Mouse (Mus musculus) midbrain, embryonic 15.5 days (tissue): Measurements from ENCODE around the gene Ccdc163. TPM values are rescaled to one million over a fixed set of nuclear protein-coding genes. Genes with fewer than 3 reads are reported as not detected.

ENCODE experiments used
- ATAC-seq: fragments of 200-750 bp; cut with Nextera tagmentation; replicated peaks from 2 replicates; pipeline ENCODE4 v1.8.0; 2017; ENCODE audit warnings: moderate TSS enrichment
- H3K27ac ChIP-seq: fragments of 300-500 bp; sonication (generic); 2 replicates; pipeline ENCODE4 v1.5.1; 2015; ENCODE audit warnings: mild to moderate bottlenecking, inconsistent platforms
- H3K27me3 ChIP-seq: fragments of 300-500 bp; sonication (generic); replicated peaks from 2 replicates; pipeline ENCODE4 v1.6.1; 2015; ENCODE audit warnings: inconsistent platforms
- H3K36me3 ChIP-seq: fragments of 300-500 bp; sonication (generic); replicated peaks from 2 replicates; pipeline ENCODE4 v1.6.1; 2015; ENCODE audit warnings: inconsistent platforms
- H3K4me1 ChIP-seq: fragments of 300-500 bp; sonication (generic); 2 replicates; pipeline ENCODE4 v1.6.1; 2015; ENCODE audit warnings: inconsistent platforms
- H3K4me2 ChIP-seq: fragments of 300-500 bp; sonication (generic); 2 replicates; pipeline ENCODE4 v1.6.1; 2015; ENCODE audit warnings: inconsistent platforms, mild to moderate bottlenecking, moderate library complexity
- H3K4me3 ChIP-seq: fragments of 300-500 bp; sonication (generic); 2 replicates; pipeline ENCODE4 v1.5.1; 2015; ENCODE audit warnings: mild to moderate bottlenecking, inconsistent platforms
- H3K9ac ChIP-seq: fragments of 300-500 bp; sonication (generic); 2 replicates; pipeline ENCODE4 v1.6.1; 2015; ENCODE audit warnings: mild to moderate bottlenecking, inconsistent platforms
- H3K9me3 ChIP-seq: fragments of 300-500 bp; sonication (generic); 2 replicates; pipeline ENCODE4 v1.6.1; 2016; ENCODE audit warnings: inconsistent platforms
- WGBS: fragments of 180-500 bp; shearing (Covaris S2); methylation state at CpG from one replicate; pipeline ENCODE4 v1.1.7; 2015; ENCODE audit warnings: mixed read lengths; 5-methylcytosine and 5-hydroxymethylcytosine counted together
- polyA plus RNA-seq: library from polyadenylated mRNA; unstranded; fragments of >200 nt; fragmentation: Nextera tagmentation; extraction: Ambion mirVana; gene quantifications from 2 replicates; pipeline ENCODE4 v1.2.1, GENCODE M21; 2015

The Ccdc163 gene
- polyA plus RNA-seq, 1 experiment from 2014 or later: 11.5 TPM

- no peaks in the 10 kb centered on the region for H3K9me3 ChIP-seq
- 42% methylated on average over 7 of the region's 7 CpGs for WGBS
- no peak overlapping the region for H3K27ac ChIP-seq
- H3K27me3 ChIP-seq: no peaks in the 10 kb centered on the region
- no peak overlapping the region for H3K9ac ChIP-seq
- H3K36me3 ChIP-seq: no peaks in the 10 kb centered on the region
- H3K4me2 ChIP-seq: no peak overlapping the region
- 0 out of 2 replicates have a peak, but pooled peaks cover 3% of the 10 kb centered on the region for H3K4me1 ChIP-seq
- H3K4me3 ChIP-seq: no peak overlapping the region
- ATAC-seq: no peak
Observed at GRCm38 (mm10) chr4:116787985-116788760, 79.9 kb downstream of the Ccdc163 start.

- H3K27ac ChIP-seq: no peak overlapping the region
- H3K4me2 ChIP-seq: no peak overlapping the region
- WGBS: 5% methylated on average over 3 of the region's 3 CpGs
- no peaks in the 10 kb centered on the region for H3K27me3 ChIP-seq
- H3K4me1 ChIP-seq: 0 out of 2 replicates have a peak, but pooled peaks cover 3% of the 10 kb centered on the region
- no peaks in the 10 kb centered on the region for H3K36me3 ChIP-seq
- no peaks in the 10 kb centered on the region for H3K9me3 ChIP-seq
- H3K9ac ChIP-seq: no peak overlapping the region
- H3K4me3 ChIP-seq: no peak overlapping the region
- ATAC-seq: peak; percentile 72
Observed at GRCm38 (mm10) chr4:116788956-116789355, 80.6 kb downstream of the Ccdc163 start.

- Histone ChIP-seq H3K36me3 (no peaks in the 10 kb centered on the region), H3K4me2 (no peak overlapping the region), H3K27ac (no peak overlapping the region), H3K27me3 (no peaks in the 10 kb centered on the region), H3K9me3 (no peaks in the 10 kb centered on the region), H3K4me1 (0 out of 2 replicates have a peak, but pooled peaks cover 3% of the 10 kb centered on the region), H3K4me3 (no peak overlapping the region), H3K9ac (no peak overlapping the region)
- 89% methylated on average over 8 of the region's 8 CpGs for WGBS
- no peak for ATAC-seq
Observed at GRCm38 (mm10) chr4:116792453-116792852, 84.1 kb downstream of the Ccdc163 start.

- Histone ChIP-seq H3K4me1 (no peaks in the 10 kb centered on the region), H3K36me3 (no peaks in the 10 kb centered on the region), H3K27me3 (no peaks in the 10 kb centered on the region), H3K27ac (no peak overlapping the region), H3K4me3 (no peak overlapping the region), H3K4me2 (no peak overlapping the region), H3K9me3 (no peaks in the 10 kb centered on the region), H3K9ac (no peak overlapping the region)
- no peak for ATAC-seq
- 79% methylated on average over 2 of the region's 2 CpGs for WGBS
Observed at GRCm38 (mm10) chr4:116794273-116794672, 86.0 kb downstream of the Ccdc163 start.

GRCm38 (mm10) chr4:116796442-116797110, 88.3 kb downstream of the Ccdc163 start:
- H3K9ac ChIP-seq: no peak overlapping the region
- H3K27me3 ChIP-seq: no peaks in the 10 kb centered on the region
- H3K9me3 ChIP-seq: no peaks in the 10 kb centered on the region
- H3K27ac ChIP-seq: no peak overlapping the region
- 91% methylated on average over 1 of the region's 1 CpGs for WGBS
- no peaks in the 10 kb centered on the region for H3K4me1 ChIP-seq
- H3K4me2 ChIP-seq: no peak overlapping the region
- H3K36me3 ChIP-seq: no peaks in the 10 kb centered on the region
- no peak for ATAC-seq
- H3K4me3 ChIP-seq: no peak overlapping the region

GRCm38 (mm10) chr4:116799901-116800300, 91.6 kb downstream of the Ccdc163 start:
- ATAC-seq: no peak
- Histone ChIP-seq H3K36me3 (peaks cover 19% of the 10 kb centered on the region; the same call in 1 of the 2 replicates), H3K27ac (no peak overlapping the region), H3K4me2 (no peak overlapping the region), H3K4me1 (no peaks in the 10 kb centered on the region), H3K4me3 (no peak overlapping the region), H3K9ac (no peak overlapping the region), H3K27me3 (no peaks in the 10 kb centered on the region), H3K9me3 (no peaks in the 10 kb centered on the region)
- WGBS: 39% methylated on average over 5 of the region's 5 CpGs

Other genes with a start within 250 kb of the Ccdc163 start
- 54.5 and 59.1 TPM in 2 replicates for gene Mast2, start 244.3 kb upstream of the Ccdc163 start, polyA plus RNA-seq
- 13.3 and 13.6 TPM in 2 replicates for gene Ipp, start 201.0 kb upstream of the Ccdc163 start, polyA plus RNA-seq
- 17.6 and 21.2 TPM in 2 replicates for gene Tmem69, start 152.6 kb upstream of the Ccdc163 start, polyA plus RNA-seq
- 16.4 and 16.5 TPM in 2 replicates for gene Gpbp1l1, start 150.9 kb upstream of the Ccdc163 start, polyA plus RNA-seq
- gene Ccdc17, start 111.9 kb upstream of the Ccdc163 start, polyA plus RNA-seq: 4.3 and 6.7 TPM in 2 replicates
- gene Nasp, start 80.6 kb upstream of the Ccdc163 start, polyA plus RNA-seq: 89.8 and 95.2 TPM in 2 replicates
- gene Akr1a1, start 56.8 kb upstream of the Ccdc163 start, polyA plus RNA-seq: 675 and 714 TPM in 2 replicates
- 370 and 378 TPM in 2 replicates for gene Prdx1, start 23.0 kb upstream of the Ccdc163 start, polyA plus RNA-seq
- gene Mmachc, start 103 bp upstream of the Ccdc163 start, polyA plus RNA-seq: 22.2 and 22.6 TPM in 2 replicates
- gene Tesk2, start 12.4 kb downstream of the Ccdc163 start, polyA plus RNA-seq: 2.6 and 2.9 TPM in 2 replicates
- 31.9 and 32.0 TPM in 2 replicates for gene Toe1, start 99.1 kb downstream of the Ccdc163 start, polyA plus RNA-seq
- gene Mutyh, start 99.2 kb downstream of the Ccdc163 start, polyA plus RNA-seq: 8.3 and 9.5 TPM in 2 replicates
- gene Hpdl, start 113.2 kb downstream of the Ccdc163 start, polyA plus RNA-seq: 0.59 and 0.92 TPM in 2 replicates
- gene Zswim5, start 168.9 kb downstream of the Ccdc163 start, polyA plus RNA-seq: 6.7 and 6.8 TPM in 2 replicates